Mouse (Mus musculus): ENCODE results near the gene Senp3. TPM values are rescaled to one million over a fixed set of nuclear protein-coding genes. Genes with fewer than 3 reads are reported as not detected.
"Not testable (repeated sequence)": the region's sequence is repeated elsewhere in the genome, so short reads cannot be mapped to it uniquely, and the experiment has no call there.

Gene Senp3
- polyA plus RNA-seq, 1 experiment from 2014 or later, result 74.3 TPM

- no peak overlapping the region for H3K27ac ChIP-seq (ENCODE audit: poor library complexity, severe bottlenecking)
- peaks cover 30% of the 10 kb centered on the region for H3K36me3 ChIP-seq
- H3K9ac ChIP-seq, result no peak overlapping the region
- no peak overlapping the region for H3K4me3 ChIP-seq
- ATAC-seq (ENCODE audit: insufficient number of reproducible peaks, low FRiP score), result no peak
- no peaks in the 10 kb centered on the region for H3K27me3 ChIP-seq (replicated peaks)
- H3K4me1 ChIP-seq (replicated peaks), result peaks cover 23% of the 10 kb centered on the region
- no peak overlapping the region for H3K4me2 ChIP-seq
- WGBS, result 81% methylated on average over 3 of the region's 3 CpGs
- no peaks in the 10 kb centered on the region for H3K9me3 ChIP-seq (replicated peaks)
Measured at GRCm38 (mm10) chr11:69635471-69635870, 46.4 kb downstream of the Senp3 start.

- Histone ChIP-seq H3K4me1 (replicated peaks) (peaks cover 25% of the 10 kb centered on the region), H3K9ac (peak overlapping the region; percentile 98), H3K27ac (ENCODE audit: poor library complexity, severe bottlenecking) (peak overlapping the region; percentile 98), H3K36me3 (peaks cover 14% of the 10 kb centered on the region), H3K4me2 (peak overlapping the region; percentile 91), H3K27me3 (replicated peaks) (no peaks in the 10 kb centered on the region), H3K9me3 (replicated peaks) (no peaks in the 10 kb centered on the region), H3K4me3 (peak overlapping the region; percentile 95)
- ATAC-seq (ENCODE audit: insufficient number of reproducible peaks, low FRiP score), result peak; percentile 77
- WGBS, result under 1% methylated on average over 38 of the region's 50 CpGs
Measured at GRCm38 (mm10) chr11:69633128-69633866, 48.6 kb downstream of the Senp3 start.

GRCm38 (mm10) chr11:69632284-69633089, 49.4 kb downstream of the Senp3 start, which contains the start of gene Fxr2:
Fxr2 (plus strand) TSS chr11:69632990.
- Histone ChIP-seq H3K9ac (peak within 1 kb of the TSS; percentile 98), H3K4me1 (replicated peaks) (peaks cover 25% of the 10 kb centered on the region), H3K9me3 (replicated peaks) (no peaks in the 10 kb centered on the region), H3K36me3 (peaks cover 11% of the 10 kb centered on the region), H3K27ac (ENCODE audit: poor library complexity, severe bottlenecking) (peak within 1 kb of the TSS; percentile 98), H3K4me3 (peak within 1 kb of the TSS; percentile 95), H3K4me2 (peak within 1 kb of the TSS; percentile 91), H3K27me3 (replicated peaks) (no peaks in the 10 kb centered on the region)
- under 1% methylated on average over 46 of the region's 56 CpGs for WGBS
- ATAC-seq (ENCODE audit: insufficient number of reproducible peaks, low FRiP score), result peak; percentile 95

- no peak for ATAC-seq (ENCODE audit: insufficient number of reproducible peaks, low FRiP score)
- H3K9me3 ChIP-seq (replicated peaks), result no peaks in the 10 kb centered on the region
- no peak overlapping the region for H3K4me2 ChIP-seq
- H3K4me1 ChIP-seq (replicated peaks), result peaks cover 14% of the 10 kb centered on the region
- no peak overlapping the region for H3K9ac ChIP-seq
- WGBS, result 63% methylated on average over 1 of the region's 1 CpGs
- no peak overlapping the region for H3K4me3 ChIP-seq
- no peak overlapping the region for H3K27ac ChIP-seq (ENCODE audit: poor library complexity, severe bottlenecking)
- H3K36me3 ChIP-seq, result no peaks in the 10 kb centered on the region
- H3K27me3 ChIP-seq (replicated peaks), result no peaks in the 10 kb centered on the region
Measured at GRCm38 (mm10) chr11:69629802-69630201, 52.1 kb downstream of the Senp3 start.

GRCm38 (mm10) chr11:69628286-69628685, 53.6 kb downstream of the Senp3 start:
- no peak overlapping the region for H3K4me2 ChIP-seq
- H3K36me3 ChIP-seq, result no peaks in the 10 kb centered on the region
- no peak for ATAC-seq (ENCODE audit: insufficient number of reproducible peaks, low FRiP score)
- WGBS, result 37% methylated on average over 6 of the region's 6 CpGs
- H3K4me1 ChIP-seq (replicated peaks), result 0 out of 2 replicates have a peak, but pooled peaks cover 3% of the 10 kb centered on the region
- no peak overlapping the region for H3K9ac ChIP-seq
- no peak overlapping the region for H3K4me3 ChIP-seq
- no peaks in the 10 kb centered on the region for H3K27me3 ChIP-seq (replicated peaks)
- H3K9me3 ChIP-seq (replicated peaks), result no peaks in the 10 kb centered on the region
- no peak overlapping the region for H3K27ac ChIP-seq (ENCODE audit: poor library complexity, severe bottlenecking)

- H3K4me3 ChIP-seq; H3K4me2 ChIP-seq; H3K27ac ChIP-seq (ENCODE audit: poor library complexity, severe bottlenecking); H3K9me3 ChIP-seq (replicated peaks); H3K27me3 ChIP-seq (replicated peaks); H3K36me3 ChIP-seq; H3K9ac ChIP-seq; ATAC-seq (ENCODE audit: insufficient number of reproducible peaks, low FRiP score): not testable (repeated sequence)
- peaks cover 15% of the 10 kb centered on the region for H3K4me1 ChIP-seq (replicated peaks)
- 77% methylated on average over 2 of the region's 2 CpGs for WGBS
Measured at GRCm38 (mm10) chr11:69624339-69624738, 57.5 kb downstream of the Senp3 start.

MicroRNAs encoded within 50 kb of the gene (microRNA counts, 519-probe panel; counts per million panel counts)
- not detected for microRNA mmu-miR-1934
- microRNA mmu-miR-467f, result 3,709 counts per million, percentile 25 among the panel's probes with 10 or more counts

Small RNA genes within 50 kb of the gene (microRNA-seq; reads per million reads assigned to microRNA genes)
- gene Mir1934 (2.6 reads per million, percentile 3 among the genes with 10 or more reads in this experiment), gene Mir467f (not detected)

Other genes starting within 250 kb of the Senp3 start
- gene Dnah2, start 133.0 kb downstream of the Senp3 start, polyA plus RNA-seq (2016; fragmentation: Nextera tagmentation; extraction: Ambion mirVana), result 0.15 and 0.59 TPM in 2 replicates
- 87.4 and 90.0 TPM in 2 replicates for gene Efnb3, start 121.9 kb downstream of the Senp3 start, polyA plus RNA-seq (2016; fragmentation: Nextera tagmentation; extraction: Ambion mirVana)
- gene Wrap53, start 101.8 kb downstream of the Senp3 start, polyA plus RNA-seq (2016; fragmentation: Nextera tagmentation; extraction: Ambion mirVana), result 18.7 and 19.5 TPM in 2 replicates
- 76.0 and 79.1 TPM in 2 replicates for gene Trp53, start 101.7 kb downstream of the Senp3 start, polyA plus RNA-seq (2016; fragmentation: Nextera tagmentation; extraction: Ambion mirVana)
- 30.9 and 31.1 TPM in 2 replicates for gene Atp1b2, start 76.1 kb downstream of the Senp3 start, polyA plus RNA-seq (2016; fragmentation: Nextera tagmentation; extraction: Ambion mirVana)
- gene Shbg, start 64.2 kb downstream of the Senp3 start, polyA plus RNA-seq (2016; fragmentation: Nextera tagmentation; extraction: Ambion mirVana), result 0.13 and 0.82 TPM in 2 replicates
- gene Sat2, start 60.1 kb downstream of the Senp3 start, polyA plus RNA-seq (2016; fragmentation: Nextera tagmentation; extraction: Ambion mirVana), result 16.5 and 17.4 TPM in 2 replicates
- 37.1 and 40.1 TPM in 2 replicates for gene Fxr2, start 49.1 kb downstream of the Senp3 start, polyA plus RNA-seq (2016; fragmentation: Nextera tagmentation; extraction: Ambion mirVana)
- not detected in 2 replicates for gene Sox15, start 26.8 kb downstream of the Senp3 start, polyA plus RNA-seq (2016; fragmentation: Nextera tagmentation; extraction: Ambion mirVana)
- gene Mpdu1, start 19.4 kb downstream of the Senp3 start, polyA plus RNA-seq (2016; fragmentation: Nextera tagmentation; extraction: Ambion mirVana), result 48.6 and 53.8 TPM in 2 replicates
- gene Cd68, start 15.9 kb downstream of the Senp3 start, polyA plus RNA-seq (2016; fragmentation: Nextera tagmentation; extraction: Ambion mirVana), result 4.3 and 5.2 TPM in 2 replicates
- gene Eif4a1, start 9.7 kb downstream of the Senp3 start, polyA plus RNA-seq (2016; fragmentation: Nextera tagmentation; extraction: Ambion mirVana), result 404 and 420 TPM in 2 replicates
- 0.28 and 0.47 TPM in 2 replicates for gene Tnfsf13, start 3.7 kb upstream of the Senp3 start, polyA plus RNA-seq (2016; fragmentation: Nextera tagmentation; extraction: Ambion mirVana)
- 5.6 and 6.9 TPM in 2 replicates for gene Tnfsf12, start 13.8 kb upstream of the Senp3 start, polyA plus RNA-seq (2016; fragmentation: Nextera tagmentation; extraction: Ambion mirVana)
- 1.5 and 3.3 TPM in 2 replicates for gene Tnfsfm13, start 14.0 kb upstream of the Senp3 start, polyA plus RNA-seq (2016; fragmentation: Nextera tagmentation; extraction: Ambion mirVana)
- 23.7 and 25.2 TPM in 2 replicates for gene Polr2a, start 76.6 kb upstream of the Senp3 start, polyA plus RNA-seq (2016; fragmentation: Nextera tagmentation; extraction: Ambion mirVana)
- gene Slc35g3, start 79.9 kb upstream of the Senp3 start, polyA plus RNA-seq (2016; fragmentation: Nextera tagmentation; extraction: Ambion mirVana), result 0.33 TPM in 2 replicates
- gene Zbtb4, start 83.8 kb upstream of the Senp3 start, polyA plus RNA-seq (2016; fragmentation: Nextera tagmentation; extraction: Ambion mirVana), result 2.9 and 3.3 TPM in 2 replicates
- gene Chrnb1, start 113.9 kb upstream of the Senp3 start, polyA plus RNA-seq (2016; fragmentation: Nextera tagmentation; extraction: Ambion mirVana), result 5.6 and 7.7 TPM in 2 replicates
- 2.3 and 2.4 TPM in 2 replicates for gene Fgf11, start 119.8 kb upstream of the Senp3 start, polyA plus RNA-seq (2016; fragmentation: Nextera tagmentation; extraction: Ambion mirVana)
- 1.5 and 1.6 TPM in 2 replicates for gene Tmem102, start 123.5 kb upstream of the Senp3 start, polyA plus RNA-seq (2016; fragmentation: Nextera tagmentation; extraction: Ambion mirVana)
- not detected in 2 replicates for gene Gm39566, start 133.2 kb upstream of the Senp3 start, polyA plus RNA-seq (2016; fragmentation: Nextera tagmentation; extraction: Ambion mirVana)
- not detected in 2 replicates for gene Spem2, start 136.4 kb upstream of the Senp3 start, polyA plus RNA-seq (2016; fragmentation: Nextera tagmentation; extraction: Ambion mirVana)
- not detected in 2 replicates for gene Spem1, start 140.1 kb upstream of the Senp3 start, polyA plus RNA-seq (2016; fragmentation: Nextera tagmentation; extraction: Ambion mirVana)
- gene Nlgn2, start 155.7 kb upstream of the Senp3 start, polyA plus RNA-seq (2016; fragmentation: Nextera tagmentation; extraction: Ambion mirVana), result 1.8 and 2.3 TPM in 2 replicates
- 289 and 297 TPM in 2 replicates for gene Tmem256, start 156.4 kb upstream of the Senp3 start, polyA plus RNA-seq (2016; fragmentation: Nextera tagmentation; extraction: Ambion mirVana)
- 77.9 and 82.3 TPM in 2 replicates for gene Plscr3, start 164.3 kb upstream of the Senp3 start, polyA plus RNA-seq (2016; fragmentation: Nextera tagmentation; extraction: Ambion mirVana)
- 0.28 and 0.32 TPM in 2 replicates for gene Tnk1, start 176.6 kb upstream of the Senp3 start, polyA plus RNA-seq (2016; fragmentation: Nextera tagmentation; extraction: Ambion mirVana)
- gene Tmem95, start 195.9 kb upstream of the Senp3 start, polyA plus RNA-seq (2016; fragmentation: Nextera tagmentation; extraction: Ambion mirVana), result not detected in 2 replicates
- 4.1 and 4.5 TPM in 2 replicates for gene Kctd11, start 199.3 kb upstream of the Senp3 start, polyA plus RNA-seq (2016; fragmentation: Nextera tagmentation; extraction: Ambion mirVana)
- 10.3 and 11.2 TPM in 2 replicates for gene Acap1, start 213.5 kb upstream of the Senp3 start, polyA plus RNA-seq (2016; fragmentation: Nextera tagmentation; extraction: Ambion mirVana)
- gene 2810408A11Rik, start 218.9 kb upstream of the Senp3 start, polyA plus RNA-seq (2016; fragmentation: Nextera tagmentation; extraction: Ambion mirVana), result 4.7 and 5.2 TPM in 2 replicates
- 7.6 and 9.2 TPM in 2 replicates for gene Neurl4, start 219.0 kb upstream of the Senp3 start, polyA plus RNA-seq (2016; fragmentation: Nextera tagmentation; extraction: Ambion mirVana)
- gene Gps2, start 231.8 kb upstream of the Senp3 start, polyA plus RNA-seq (2016; fragmentation: Nextera tagmentation; extraction: Ambion mirVana), result 49.2 and 50.6 TPM in 2 replicates
- gene Eif5a, start 239.9 kb upstream of the Senp3 start, polyA plus RNA-seq (2016; fragmentation: Nextera tagmentation; extraction: Ambion mirVana), result 1,286 and 1,307 TPM in 2 replicates